Mouse (Mus musculus): ENCODE measurements at regions not wholly inside any gene's neighbourhood (a gene's known extent, or its start where the extent isn't known, plus 50 kb on each side); places are given as distances from the start of the nearest gene placed in this dataset.

- Histone ChIP-seq H3K4me1 (no peaks in the 10 kb centered on the region), H3K27ac (replicated peaks) (no peak overlapping the region), H3K4me3 (no peak overlapping the region), H3K9me3 (replicated peaks) (no peaks in the 10 kb centered on the region), H3K36me3 (no peaks in the 10 kb centered on the region), H3K27me3 (ENCODE audit: low read depth, poor library complexity, severe bottlenecking) (no peaks in the 10 kb centered on the region)
- WGBS: 95% methylated on average over 4 of the region's 4 CpGs
- no peak for DNase-seq (ENCODE audit: low spot score)
Observed at GRCm38 (mm10) chr3:18295921-18296320, 347.7 kb downstream of the Cypt12 start.

- 87% methylated on average over 3 of the region's 3 CpGs for WGBS
- no peak for DNase-seq (ENCODE audit: low spot score)
- Histone ChIP-seq H3K27ac (replicated peaks) (no peak overlapping the region), H3K4me1 (no peaks in the 10 kb centered on the region), H3K27me3 (ENCODE audit: low read depth, poor library complexity, severe bottlenecking) (no peaks in the 10 kb centered on the region), H3K4me3 (no peak overlapping the region), H3K9me3 (replicated peaks) (no peaks in the 10 kb centered on the region), H3K36me3 (no peaks in the 10 kb centered on the region)
Observed at GRCm38 (mm10) chr3:18298699-18299098, 350.5 kb downstream of the Cypt12 start.

GRCm38 (mm10) chr3:18299502-18299901 lies 351.3 kb downstream of the Cypt12 start:
- H3K36me3 ChIP-seq: no peaks in the 10 kb centered on the region
- no peaks in the 10 kb centered on the region for H3K27me3 ChIP-seq (ENCODE audit: low read depth, poor library complexity, severe bottlenecking)
- H3K9me3 ChIP-seq (replicated peaks): no peaks in the 10 kb centered on the region
- no peak overlapping the region for H3K4me3 ChIP-seq
- H3K27ac ChIP-seq (replicated peaks): no peak overlapping the region
- no peak for DNase-seq (ENCODE audit: low spot score)
- 76% methylated on average over 2 of the region's 2 CpGs for WGBS
- H3K4me1 ChIP-seq: no peaks in the 10 kb centered on the region

- Histone ChIP-seq H3K27ac (replicated peaks) (no peak overlapping the region), H3K4me1 (no peaks in the 10 kb centered on the region), H3K9me3 (replicated peaks) (0 out of 2 replicates have a peak, but pooled peaks cover 5% of the 10 kb centered on the region), H3K4me3 (no peak overlapping the region), H3K36me3 (no peaks in the 10 kb centered on the region), H3K27me3 (ENCODE audit: low read depth, poor library complexity, severe bottlenecking) (no peaks in the 10 kb centered on the region)
- 91% methylated on average over 2 of the region's 2 CpGs for WGBS
- no peak for DNase-seq (ENCODE audit: low spot score)
Observed at GRCm38 (mm10) chr3:18319433-18319832, 371.2 kb downstream of the Cypt12 start.

GRCm38 (mm10) chr3:18333182-18333581 lies 385.0 kb downstream of the Cypt12 start:
- Histone ChIP-seq H3K4me1 (no peaks in the 10 kb centered on the region), H3K36me3 (no peaks in the 10 kb centered on the region), H3K27ac (replicated peaks) (no peak overlapping the region), H3K4me3 (no peak overlapping the region), H3K9me3 (replicated peaks) (no peaks in the 10 kb centered on the region), H3K27me3 (ENCODE audit: low read depth, poor library complexity, severe bottlenecking) (no peaks in the 10 kb centered on the region)
- no peak for DNase-seq (ENCODE audit: low spot score)

GRCm38 (mm10) chr3:18339189-18339588 lies 391.0 kb downstream of the Cypt12 start:
- no peaks in the 10 kb centered on the region for H3K27me3 ChIP-seq (ENCODE audit: low read depth, poor library complexity, severe bottlenecking)
- 44% methylated on average over 1 of the region's 1 CpGs for WGBS
- H3K4me1 ChIP-seq: no peaks in the 10 kb centered on the region
- no peaks in the 10 kb centered on the region for H3K9me3 ChIP-seq (replicated peaks)
- DNase-seq (ENCODE audit: low spot score): no peak
- no peak overlapping the region for H3K4me3 ChIP-seq
- no peak overlapping the region for H3K27ac ChIP-seq (replicated peaks)
- no peaks in the 10 kb centered on the region for H3K36me3 ChIP-seq

GRCm38 (mm10) chr3:18341757-18342156 lies 393.5 kb downstream of the Cypt12 start:
- Histone ChIP-seq H3K4me1 (no peaks in the 10 kb centered on the region), H3K36me3 (no peaks in the 10 kb centered on the region), H3K4me3 (no peak overlapping the region), H3K9me3 (replicated peaks) (no peaks in the 10 kb centered on the region), H3K27me3 (ENCODE audit: low read depth, poor library complexity, severe bottlenecking) (no peaks in the 10 kb centered on the region), H3K27ac (replicated peaks) (no peak overlapping the region)
- no peak for DNase-seq (ENCODE audit: low spot score)
- WGBS: 88% methylated on average over 8 of the region's 8 CpGs

- Histone ChIP-seq H3K27ac (replicated peaks) (no peak overlapping the region), H3K9me3 (replicated peaks) (no peaks in the 10 kb centered on the region), H3K4me3 (no peak overlapping the region), H3K36me3 (no peaks in the 10 kb centered on the region), H3K4me1 (no peaks in the 10 kb centered on the region), H3K27me3 (ENCODE audit: low read depth, poor library complexity, severe bottlenecking) (no peaks in the 10 kb centered on the region)
- 88% methylated on average over 8 of the region's 8 CpGs for WGBS
- DNase-seq (ENCODE audit: low spot score): no peak
Observed at GRCm38 (mm10) chr3:18378014-18379005, 430.1 kb downstream of the Cypt12 start.

GRCm38 (mm10) chr3:18421886-18422575 lies 473.8 kb downstream of the Cypt12 start:
- Histone ChIP-seq H3K4me3 (no peak overlapping the region), H3K4me1 (no peaks in the 10 kb centered on the region), H3K27ac (replicated peaks) (no peak overlapping the region), H3K9me3 (replicated peaks) (no peaks in the 10 kb centered on the region), H3K27me3 (ENCODE audit: low read depth, poor library complexity, severe bottlenecking) (no peaks in the 10 kb centered on the region), H3K36me3 (no peaks in the 10 kb centered on the region)
- no peak for DNase-seq (ENCODE audit: low spot score)
- 91% methylated on average over 4 of the region's 4 CpGs for WGBS

- H3K4me3 ChIP-seq: no peak overlapping the region
- no peaks in the 10 kb centered on the region for H3K36me3 ChIP-seq
- no peaks in the 10 kb centered on the region for H3K9me3 ChIP-seq (replicated peaks)
- no peaks in the 10 kb centered on the region for H3K4me1 ChIP-seq
- no peaks in the 10 kb centered on the region for H3K27me3 ChIP-seq (ENCODE audit: low read depth, poor library complexity, severe bottlenecking)
- 91% methylated on average over 1 of the region's 1 CpGs for WGBS
- no peak for DNase-seq (ENCODE audit: low spot score)
- H3K27ac ChIP-seq (replicated peaks): no peak overlapping the region
Observed at GRCm38 (mm10) chr3:18428908-18429307, 480.7 kb downstream of the Cypt12 start.

- no peaks in the 10 kb centered on the region for H3K27me3 ChIP-seq (ENCODE audit: low read depth, poor library complexity, severe bottlenecking)
- H3K36me3 ChIP-seq: no peaks in the 10 kb centered on the region
- 86% methylated on average over 5 of the region's 5 CpGs for WGBS
- no peaks in the 10 kb centered on the region for H3K4me1 ChIP-seq
- no peaks in the 10 kb centered on the region for H3K9me3 ChIP-seq (replicated peaks)
- no peak overlapping the region for H3K4me3 ChIP-seq
- no peak for DNase-seq (ENCODE audit: low spot score)
- no peak overlapping the region for H3K27ac ChIP-seq (replicated peaks)
Observed at GRCm38 (mm10) chr3:18438845-18439244, 490.6 kb downstream of the Cypt12 start.

- peaks cover 10% of the 10 kb centered on the region; the same call in 1 of the 2 replicates for H3K27me3 ChIP-seq (ENCODE audit: low read depth, poor library complexity, severe bottlenecking)
- no peak for DNase-seq (ENCODE audit: low spot score)
- H3K4me1 ChIP-seq: peaks cover 14% of the 10 kb centered on the region
- H3K4me3 ChIP-seq: no peak overlapping the region
- H3K27ac ChIP-seq (replicated peaks): no peak overlapping the region
- H3K36me3 ChIP-seq: no peaks in the 10 kb centered on the region
- WGBS: 90% methylated on average over 3 of the region's 3 CpGs
- H3K9me3 ChIP-seq (replicated peaks): peaks cover 3% of the 10 kb centered on the region; the same call in 1 of the 2 replicates
Observed at GRCm38 (mm10) chr3:18452197-18452933, 504.2 kb downstream of the Cypt12 start.

Measured in midbrain, embryonic 10.5 days (tissue).